Mouse (Mus musculus): ENCODE measurements around the gene Pheta1. TPM values are rescaled to one million over a fixed set of nuclear protein-coding genes. Genes with fewer than 3 reads are reported as not detected.

The Pheta1 gene
- total RNA-seq, 1 experiment from 2014 or later: 8.8 TPM

GRCm38 (mm10) chr5:121890925-121891324, 42.1 kb downstream of the Pheta1 start:
- no peak for DNase-seq

- no peak for DNase-seq
These were observed 43.5 kb downstream of the Pheta1 start for GRCm38 (mm10) chr5:121892281-121892680.

GRCm38 (mm10) chr5:121893581-121893980, 44.8 kb downstream of the Pheta1 start:
- DNase-seq: no peak

GRCm38 (mm10) chr5:121894647-121895046, 45.9 kb downstream of the Pheta1 start:
- DNase-seq: no peak

GRCm38 (mm10) chr5:121895117-121895756, 46.5 kb downstream of the Pheta1 start:
- DNase-seq: peak; percentile 37

GRCm38 (mm10) chr5:121902809-121903745, 54.3 kb downstream of the Pheta1 start:
- no peak for DNase-seq

Small RNAs within 50 kb of the gene (microRNA-seq; reads per million reads assigned to microRNA genes)
- gene Mir7031: 0 to 2.7 reads per million in 2 experiments

Other genes starting within 250 kb of the Pheta1 start
- gene Acad12, start 230.0 kb upstream of the Pheta1 start, total RNA-seq (2021): 19.8 and 26.7 TPM in 2 replicates
- 21.8 and 26.2 TPM in 2 replicates for gene Acad10, start 188.5 kb upstream of the Pheta1 start, total RNA-seq (2021)
- 55.1 and 64.3 TPM in 2 replicates for gene Brap, start 188.4 kb upstream of the Pheta1 start, total RNA-seq (2021)
- 172 and 216 TPM in 2 replicates for gene Atxn2, start 137.6 kb upstream of the Pheta1 start, total RNA-seq (2021)
- gene Sh2b3, start 11.3 kb upstream of the Pheta1 start, total RNA-seq (2021): 36.4 and 46.0 TPM in 2 replicates
- 20.9 and 29.8 TPM in 2 replicates for gene Cux2, start 201.1 kb downstream of the Pheta1 start, total RNA-seq (2021)